Mouse (Mus musculus) liver, adult 2 months (tissue): ENCODE results near the gene Zmynd12. TPM values are rescaled to one million over a fixed set of nuclear protein-coding genes. Genes with fewer than 3 reads are reported as not detected.

Experiments used
- DNase-seq: peaks from one replicate; pipeline ENCODE4 v3.0.0-alpha.2; 2011; ENCODE audit warnings: low read depth, low spot score; ENCODE audit errors: extremely low read depth
- H3K27ac ChIP-seq: fragments of 200-500 bp; replicated peaks from 2 replicates; pipeline ENCODE4 v1.5.1; 2012; ENCODE audit warnings: low read depth, mild to moderate bottlenecking, control low read depth, inconsistent platforms, low read length; ENCODE audit not compliant: insufficient read depth
- H3K27me3 ChIP-seq: fragments of 200-500 bp; 2 replicates; pipeline ENCODE4 v1.6.1; 2012; ENCODE audit warnings: mild to moderate bottlenecking, moderate library complexity, low read length, inconsistent platforms; ENCODE audit not compliant: control insufficient read depth, insufficient read depth
- H3K36me3 ChIP-seq: fragments of 200-500 bp; 2 replicates; pipeline ENCODE4 v1.6.1; 2012; ENCODE audit warnings: low read length, inconsistent platforms; ENCODE audit not compliant: control insufficient read depth, insufficient read depth
- H3K4me1 ChIP-seq: fragments of 200-500 bp; 2 replicates; pipeline ENCODE4 v1.6.1; 2011; ENCODE audit warnings: low read length; ENCODE audit not compliant: control insufficient read depth, insufficient read depth
- H3K4me3 ChIP-seq: fragments of 200-500 bp; 2 replicates; pipeline ENCODE4 v1.5.1; 2011; ENCODE audit warnings: low read depth, mild to moderate bottlenecking, control low read depth, low read length, moderate library complexity; ENCODE audit not compliant: insufficient read depth
- H3K79me2 ChIP-seq: fragments of 200-500 bp; 2 replicates; pipeline ENCODE4 v1.6.1; 2012; ENCODE audit warnings: inconsistent platforms, mild to moderate bottlenecking, low read length, moderate library complexity; ENCODE audit not compliant: control insufficient read depth, insufficient read depth
- H3K9ac ChIP-seq: fragments of 200-500 bp; 2 replicates; pipeline ENCODE4 v1.6.1; 2012; ENCODE audit warnings: low read depth, mild to moderate bottlenecking, control low read depth, inconsistent platforms, low read length
- CTCF ChIP-seq: fragments of 200-500 bp; IDR thresholded peaks from 2 replicates; pipeline ENCODE4 v1.5.1; 2011; ENCODE audit warnings: low read depth, low read length, control low read depth
- POLR2A ChIP-seq: fragments of 200-500 bp; IDR thresholded peaks from 2 replicates; pipeline ENCODE4 v1.6.1; 2011; ENCODE audit warnings: low read length, control low read depth; ENCODE audit not compliant: insufficient read depth; ENCODE audit errors: extremely low read depth
- WGBS: fragments of 180-500 bp; shearing (Covaris S2); methylation state at CpG from one replicate; pipeline ENCODE4 v1.1.7; 2018; 5-methylcytosine and 5-hydroxymethylcytosine counted together
- polyA plus RNA-seq: library from polyadenylated mRNA; depleted of rRNA; stranded (reverse); fragments of >200 nt; gene quantifications from 2 replicates; pipeline ENCODE4 v1.2.3, GENCODE M21; 2012
- total RNA-seq: library from RNA; depleted of rRNA; stranded (reverse); fragments of >200 nt; gene quantifications from 2 replicates; pipeline ENCODE4 v1.2.3, GENCODE M21; 2014

Zmynd12 gene
- total and polyA plus RNA-seq, 2 experiments, result 0.15 to 0.28 TPM

GRCm38 (mm10) chr4:119484882-119485281, 62.3 kb downstream of the Zmynd12 start:
- Histone ChIP-seq H3K4me1 (no peaks in the 10 kb centered on the region), H3K79me2 (no peaks in the 10 kb centered on the region), H3K36me3 (no peaks in the 10 kb centered on the region), H3K9ac (no peak overlapping the region), H3K27me3 (no peaks in the 10 kb centered on the region), H3K4me3 (no peak overlapping the region), H3K27ac (no peak overlapping the region)
- no peak for DNase-seq
- no peak for TF ChIP-seq CTCF
- no peak for TF ChIP-seq POLR2A
- 79% methylated on average over 7 of the region's 7 CpGs for WGBS

DNA sequence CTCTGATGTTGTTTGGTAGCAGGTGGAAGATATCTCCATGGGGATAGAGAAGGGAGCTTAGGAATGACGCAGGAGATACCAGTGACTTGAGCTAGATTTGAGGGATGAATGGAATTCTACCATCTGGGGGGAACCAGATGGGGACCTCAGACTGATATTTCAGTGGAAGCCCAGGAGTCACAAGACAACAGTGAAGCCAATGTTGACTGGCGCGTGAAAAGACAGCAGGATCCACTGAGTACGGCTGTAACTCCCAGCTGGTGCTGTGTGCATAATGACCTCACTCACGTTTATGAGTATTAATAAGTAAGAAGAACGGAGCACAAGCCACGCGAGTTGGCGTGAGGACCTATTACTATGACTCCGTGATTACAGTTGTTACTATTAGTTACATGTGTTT, 67.1 kb downstream of the Zmynd12 start:
- no peak overlapping the region for H3K27ac ChIP-seq
- H3K79me2 ChIP-seq, result no peaks in the 10 kb centered on the region
- no peak overlapping the region for H3K9ac ChIP-seq
- H3K4me1 ChIP-seq, result peaks cover 1% of the 10 kb centered on the region; the same call in 1 of the 2 replicates
- no peak overlapping the region for H3K4me3 ChIP-seq
- DNase-seq, result no peak
- no peaks in the 10 kb centered on the region for H3K36me3 ChIP-seq
- TF ChIP-seq POLR2A (no peak), CTCF (no peak)
- WGBS, result 94% methylated on average over 10 of the region's 10 CpGs
- peaks cover 9% of the 10 kb centered on the region for H3K27me3 ChIP-seq

- DNase-seq, result peak; percentile 5
- TF ChIP-seq CTCF (no peak), POLR2A (no peak)
- Histone ChIP-seq H3K36me3 (no peaks in the 10 kb centered on the region), H3K27me3 (peaks cover 9% of the 10 kb centered on the region), H3K4me3 (no peak overlapping the region), H3K9ac (no peak overlapping the region), H3K79me2 (no peaks in the 10 kb centered on the region), H3K27ac (no peak overlapping the region), H3K4me1 (peaks cover 1% of the 10 kb centered on the region; the same call in 1 of the 2 replicates)
- WGBS, result 74% methylated on average over 3 of the region's 3 CpGs
Observed at GRCm38 (mm10) chr4:119490806-119491205, 68.2 kb downstream of the Zmynd12 start.

GRCm38 (mm10) chr4:119492291-119492932, 69.8 kb downstream of the Zmynd12 start, which contains the start of gene Rimkla:
Gene Rimkla, minus strand, starts transcription at chr4:119492628.
- Histone ChIP-seq H3K27me3 (peaks cover 9% of the 10 kb centered on the region), H3K4me3 (peak within 1 kb of the TSS; percentile 64; the same call in 1 of the 2 replicates), H3K79me2 (no peaks in the 10 kb centered on the region), H3K36me3 (no peaks in the 10 kb centered on the region), H3K4me1 (peaks cover 1% of the 10 kb centered on the region; the same call in 1 of the 2 replicates), H3K9ac (peak within 1 kb of the TSS; percentile 50; the same call in 1 of the 2 replicates), H3K27ac (no peak within 1 kb of the TSS)
- no peak for TF ChIP-seq POLR2A
- TF ChIP-seq CTCF, result no peak
- WGBS, result 1% methylated on average over 77 of the region's 77 CpGs
- DNase-seq, result peak; percentile 7

- no peaks in the 10 kb centered on the region for H3K79me2 ChIP-seq
Observed at GRCm38 (mm10) chr4:119492933-119493327, 70.3 kb downstream of the Zmynd12 start.

GRCm38 (mm10) chr4:119498319-119498848, 75.8 kb downstream of the Zmynd12 start:
- Histone ChIP-seq H3K36me3 (no peaks in the 10 kb centered on the region), H3K79me2 (no peaks in the 10 kb centered on the region), H3K27ac (no peak overlapping the region), H3K9ac (no peak overlapping the region), H3K4me1 (no peaks in the 10 kb centered on the region), H3K27me3 (no peaks in the 10 kb centered on the region), H3K4me3 (no peak overlapping the region)
- TF ChIP-seq POLR2A (no peak), CTCF (no peak)
- DNase-seq, result no peak
- WGBS, result 74% methylated on average over 5 of the region's 5 CpGs

More at GRCm38 (mm10) chr4:119492933-119493327, 70.3 kb downstream of the Zmynd12 start:
- Histone ChIP-seq H3K27me3 (peaks cover 9% of the 10 kb centered on the region), H3K9ac (no peak overlapping the region), H3K4me3 (no peak overlapping the region), H3K27ac (no peak overlapping the region), H3K4me1 (peaks cover 1% of the 10 kb centered on the region; the same call in 1 of the 2 replicates), H3K36me3 (no peaks in the 10 kb centered on the region)
- DNase-seq, result no peak
- TF ChIP-seq POLR2A (no peak), CTCF (no peak)
- WGBS, result 45% methylated on average over 10 of the region's 10 CpGs
